Mouse (Mus musculus): ENCODE data around the gene Wnt2b. TPM values are rescaled to one million over a fixed set of nuclear protein-coding genes. Genes with fewer than 3 reads are reported as not detected.

The Wnt2b gene
- polyA plus RNA-seq, 1 experiment = not detected

DNA sequence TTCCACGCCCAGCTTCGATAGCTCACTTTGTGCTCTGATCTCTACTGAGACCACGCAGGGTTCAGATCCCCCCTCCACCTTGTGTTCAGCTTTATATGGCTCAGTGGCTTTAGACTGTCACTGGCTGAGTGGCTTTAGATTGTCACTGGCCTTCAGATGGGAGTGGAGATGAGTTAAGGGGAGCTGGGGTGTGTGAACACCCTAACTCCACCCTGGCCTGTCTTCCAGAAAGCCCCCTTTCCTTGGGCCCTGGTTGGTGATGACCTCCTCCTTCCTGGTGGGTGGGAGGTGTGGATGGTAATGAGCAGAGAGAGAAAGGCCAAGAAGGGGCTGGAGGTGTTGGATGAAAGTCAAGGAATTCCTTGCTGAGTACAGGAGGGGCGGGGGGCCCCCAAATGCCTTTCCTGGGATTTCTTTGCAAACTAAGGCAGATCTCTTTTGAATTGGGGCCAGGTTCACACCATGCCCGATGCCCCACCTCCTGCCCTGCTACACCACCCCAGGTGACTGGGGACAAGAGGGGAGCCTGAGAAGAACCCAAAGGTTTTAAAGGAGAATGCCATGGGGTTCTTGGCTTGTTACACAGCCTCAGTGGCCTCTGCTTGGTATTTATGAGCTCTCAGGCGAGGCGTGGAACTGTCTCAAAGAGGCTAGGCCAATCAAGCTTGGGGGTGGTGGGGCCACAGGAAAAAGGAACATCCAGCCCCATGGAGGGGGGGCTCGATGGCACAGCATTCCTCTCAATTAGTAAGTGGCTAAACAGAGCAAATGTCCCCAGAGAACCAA lies 3.5 kb upstream of the Wnt2b start:
- Histone ChIP-seq H3K4me1 (ENCODE audit: control insufficient read depth, insufficient read depth, low read length) (peaks cover 9% of the 10 kb centered on the region), H3K27ac (ENCODE audit: insufficient read depth, low read depth, low read length) (no peak overlapping the region), H3K4me3 (ENCODE audit: insufficient read depth, low read length) (no peak overlapping the region)
- TF ChIP-seq CTCF (IDR thresholded peaks at IDR 0.05; ENCODE audit: low read depth, low read length) = no peak
- TF ChIP-seq POLR2A (IDR thresholded peaks at IDR 0.05; ENCODE audit: borderline replicate concordance, low read depth, low read length) = no peak

DNA sequence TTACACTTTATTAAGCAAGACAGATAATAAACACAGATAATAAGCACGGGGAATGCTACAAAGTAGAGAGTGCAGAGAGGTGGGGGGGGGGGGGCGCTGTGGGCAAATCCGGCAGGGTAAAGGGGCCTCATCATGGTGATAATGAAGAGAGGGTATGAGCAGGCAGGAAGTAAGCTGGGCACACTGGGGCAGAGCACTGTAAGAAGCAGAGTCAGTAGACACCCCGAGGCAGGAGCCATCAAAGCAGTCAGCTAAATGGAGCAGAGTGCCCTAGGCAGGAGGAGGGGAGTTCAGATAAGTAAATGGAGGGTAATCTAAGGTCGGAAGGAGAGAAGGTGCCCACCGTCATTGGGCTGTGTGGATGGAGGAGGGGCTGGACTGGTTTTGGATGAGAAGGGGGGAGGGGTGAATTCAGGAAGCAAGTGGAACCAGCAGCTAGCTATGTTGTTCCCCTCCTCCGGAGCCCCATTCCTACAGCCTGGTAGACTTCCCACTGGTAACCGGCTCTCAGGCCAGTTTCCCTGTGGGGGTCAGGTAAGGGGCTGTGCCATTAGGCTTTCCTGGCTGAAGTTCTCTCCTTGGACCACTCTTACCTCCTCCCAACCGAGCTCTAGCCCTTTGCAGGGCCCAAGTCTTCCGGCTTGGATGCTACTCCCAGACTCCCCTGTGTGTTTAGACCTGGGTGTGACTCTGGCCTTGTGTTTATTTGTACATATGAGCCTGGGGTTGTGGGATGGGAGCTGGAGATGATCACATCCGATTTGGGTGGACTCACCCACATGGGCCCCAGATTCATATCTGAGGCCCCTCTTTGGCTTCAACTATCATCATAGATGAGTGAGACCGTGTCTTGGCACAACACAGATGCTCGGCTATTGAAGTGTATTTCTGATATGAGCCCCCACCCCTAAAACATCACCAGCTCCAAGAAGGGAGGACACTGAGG lies 1.9 kb upstream of the Wnt2b start:
- Histone ChIP-seq H3K4me3 (ENCODE audit: insufficient read depth, low read length) (no peak overlapping the region), H3K27ac (ENCODE audit: insufficient read depth, low read depth, low read length) (no peak overlapping the region), H3K4me1 (ENCODE audit: control insufficient read depth, insufficient read depth, low read length) (peaks cover 9% of the 10 kb centered on the region)
- TF ChIP-seq CTCF (IDR thresholded peaks at IDR 0.05; ENCODE audit: low read depth, low read length) = no peak
- TF ChIP-seq POLR2A (IDR thresholded peaks at IDR 0.05; ENCODE audit: borderline replicate concordance, low read depth, low read length) = no peak

DNA sequence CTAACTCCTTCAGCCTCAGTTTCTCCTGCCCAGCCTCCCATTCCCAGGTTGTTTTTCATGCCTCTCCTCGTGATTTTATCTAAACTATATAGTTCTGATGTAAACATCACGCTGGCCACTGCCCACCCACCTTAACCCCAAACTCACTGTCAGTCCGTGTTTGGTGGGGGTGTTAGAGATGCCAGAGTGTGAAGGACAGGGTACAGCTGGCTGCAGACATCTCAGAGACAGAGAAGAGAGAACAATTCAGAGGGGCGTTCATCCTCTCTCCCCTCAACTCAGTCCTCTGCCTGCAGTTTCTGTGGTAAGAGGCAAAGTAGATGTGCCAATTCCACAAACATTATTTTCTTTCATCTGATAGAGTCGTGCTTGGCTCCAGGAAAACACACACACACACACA lies 1.1 kb upstream of the Wnt2b start:
- H3K27ac ChIP-seq (ENCODE audit: insufficient read depth, low read depth, low read length) = no peak overlapping the region
- H3K4me1 ChIP-seq (ENCODE audit: control insufficient read depth, insufficient read depth, low read length) = peaks cover 9% of the 10 kb centered on the region
- H3K4me3 ChIP-seq (ENCODE audit: insufficient read depth, low read length) = no peak overlapping the region
- no peak for TF ChIP-seq POLR2A (IDR thresholded peaks at IDR 0.05; ENCODE audit: borderline replicate concordance, low read depth, low read length)
- TF ChIP-seq CTCF (IDR thresholded peaks at IDR 0.05; ENCODE audit: low read depth, low read length) = no peak

DNA sequence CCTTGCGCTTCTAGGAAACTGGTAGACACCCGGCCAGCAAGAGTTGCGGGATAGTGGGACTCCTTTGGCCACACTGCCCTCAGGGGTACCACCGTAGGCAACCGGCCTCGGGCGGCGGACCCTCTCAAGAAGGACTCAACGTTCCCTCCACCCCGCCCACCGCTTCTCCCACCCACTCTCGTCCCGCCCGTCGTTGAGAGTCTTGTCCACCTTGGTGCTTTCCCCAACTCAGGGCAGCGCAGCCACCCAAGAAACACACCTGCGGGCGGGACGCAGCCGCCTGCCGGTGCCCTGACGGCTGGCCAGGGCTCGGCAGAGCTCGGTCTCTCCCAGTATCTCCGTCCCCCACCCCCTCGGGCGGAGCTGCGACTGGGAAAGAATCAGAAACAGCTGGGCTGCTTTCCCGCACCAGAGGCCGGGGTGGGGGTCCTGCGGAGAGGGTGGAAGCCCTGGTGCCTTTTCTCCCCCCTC lies 455 bp upstream of the Wnt2b start:
- H3K4me3 ChIP-seq (ENCODE audit: insufficient read depth, low read length) = peak overlapping the region; percentile 46
- H3K4me1 ChIP-seq (ENCODE audit: control insufficient read depth, insufficient read depth, low read length) = peaks cover 9% of the 10 kb centered on the region
- TF ChIP-seq CTCF (IDR thresholded peaks at IDR 0.05; ENCODE audit: low read depth, low read length) (no peak), POLR2A (IDR thresholded peaks at IDR 0.05; ENCODE audit: borderline replicate concordance, low read depth, low read length) (no peak)
- H3K27ac ChIP-seq (ENCODE audit: insufficient read depth, low read depth, low read length) = no peak overlapping the region

DNA sequence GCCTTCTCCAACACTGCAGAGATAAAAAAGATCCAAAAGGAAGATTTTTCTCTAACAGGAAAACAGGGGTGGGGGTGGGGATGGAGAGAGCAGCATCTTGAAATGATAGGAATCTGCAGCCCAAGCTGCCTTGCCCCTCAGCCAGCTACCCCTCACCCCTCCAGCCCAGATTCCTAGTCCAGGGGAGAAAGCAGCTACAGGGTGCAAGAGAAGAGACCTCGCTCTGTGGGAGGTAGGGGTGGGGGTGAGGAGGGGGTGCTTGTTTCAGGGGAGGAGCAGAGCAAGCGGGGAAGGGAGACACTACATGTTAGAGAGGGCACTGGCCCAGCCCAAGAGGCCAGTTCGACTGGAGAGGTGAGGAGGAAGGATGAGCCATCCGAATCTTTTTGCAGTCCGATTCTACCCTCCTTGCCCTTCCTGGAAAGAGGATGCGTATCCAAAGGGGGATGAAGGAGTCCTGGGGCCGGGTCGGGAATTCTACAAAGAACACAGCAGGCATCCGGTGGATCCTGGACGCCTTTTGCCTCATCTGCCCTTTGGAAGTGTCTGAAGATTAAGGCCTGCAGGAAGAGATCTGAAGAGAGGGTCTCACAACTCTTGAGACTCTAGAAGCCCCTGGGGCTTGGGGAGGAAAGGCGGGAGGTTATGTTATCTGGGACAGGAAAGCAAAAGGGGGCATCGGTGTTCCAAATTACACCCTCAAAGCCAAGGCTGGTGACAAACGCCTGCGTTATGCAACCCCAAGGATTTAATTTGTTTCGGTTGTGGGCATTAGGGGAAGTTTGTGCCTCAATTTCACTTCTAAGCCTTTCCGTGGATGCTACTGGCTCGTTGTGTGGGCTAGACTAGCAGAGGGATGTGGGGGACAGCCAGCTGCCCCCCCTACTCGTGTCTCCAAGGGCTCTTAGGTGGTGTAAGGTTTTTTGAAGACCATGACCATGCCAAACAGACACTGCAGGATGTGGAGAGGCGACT lies 1.4 kb downstream of the Wnt2b start:
- no peak for TF ChIP-seq POLR2A (IDR thresholded peaks at IDR 0.05; ENCODE audit: borderline replicate concordance, low read depth, low read length)
- no peak for TF ChIP-seq CTCF (IDR thresholded peaks at IDR 0.05; ENCODE audit: low read depth, low read length)
- Histone ChIP-seq H3K27ac (ENCODE audit: insufficient read depth, low read depth, low read length) (no peak overlapping the region), H3K4me3 (ENCODE audit: insufficient read depth, low read length) (peak overlapping the region; percentile 1; the same call in 1 of the 2 replicates), H3K4me1 (ENCODE audit: control insufficient read depth, insufficient read depth, low read length) (peaks cover 9% of the 10 kb centered on the region)

DNA sequence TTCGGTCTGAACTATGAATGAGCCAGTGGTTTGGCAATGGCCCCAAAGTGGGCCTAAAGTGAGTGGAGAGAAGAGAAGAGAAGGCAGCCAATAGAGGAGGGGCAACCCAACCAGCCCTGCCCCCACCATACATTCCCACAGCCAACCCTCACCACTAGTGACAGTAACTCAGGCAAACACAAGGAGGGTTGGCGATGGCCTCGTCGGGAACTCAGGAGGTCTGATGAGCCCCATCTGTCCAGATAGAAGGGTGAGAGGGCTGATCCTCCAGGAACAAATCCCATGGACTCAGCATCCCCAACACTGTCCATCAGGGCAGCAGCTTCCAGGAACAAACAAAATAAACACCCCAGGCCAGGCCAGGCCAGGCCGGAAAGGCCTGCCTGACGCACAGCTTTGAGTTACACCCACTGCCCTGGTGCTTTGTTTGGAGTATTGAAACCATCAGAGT lies 5.6 kb downstream of the Wnt2b start:
- H3K27ac ChIP-seq (ENCODE audit: insufficient read depth, low read depth, low read length) = no peak overlapping the region
- 0 out of 2 replicates have a peak, but pooled peaks cover under 1% of the 10 kb centered on the region for H3K4me1 ChIP-seq (ENCODE audit: control insufficient read depth, insufficient read depth, low read length)
- TF ChIP-seq POLR2A (IDR thresholded peaks at IDR 0.05; ENCODE audit: borderline replicate concordance, low read depth, low read length) = no peak
- H3K4me3 ChIP-seq (ENCODE audit: insufficient read depth, low read length) = no peak overlapping the region

DNA sequence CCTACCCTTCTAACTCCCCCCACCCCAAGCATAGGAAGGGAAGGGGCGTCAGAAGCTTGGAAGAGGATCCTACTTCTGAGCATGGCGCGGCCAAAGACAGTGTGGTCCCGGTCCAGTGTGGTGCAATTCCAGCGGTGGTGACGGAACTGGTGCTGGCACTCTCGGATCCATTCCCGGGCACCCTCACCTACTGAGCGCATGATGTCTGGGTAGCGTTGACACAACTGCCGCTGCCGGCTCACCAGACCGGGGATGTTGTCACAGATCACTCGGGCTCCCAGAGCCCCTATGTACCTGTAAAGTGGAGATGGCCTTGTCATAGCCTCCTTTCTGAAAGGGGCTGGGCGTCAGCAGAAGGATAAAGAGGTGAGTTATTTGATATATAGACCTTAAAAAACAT lies 7.2 kb downstream of the Wnt2b start:
- no peak overlapping the region for H3K27ac ChIP-seq (ENCODE audit: insufficient read depth, low read depth, low read length)
- no peaks in the 10 kb centered on the region for H3K4me1 ChIP-seq (ENCODE audit: control insufficient read depth, insufficient read depth, low read length)
- no peak overlapping the region for H3K4me3 ChIP-seq (ENCODE audit: insufficient read depth, low read length)
- no peak for TF ChIP-seq CTCF (IDR thresholded peaks at IDR 0.05; ENCODE audit: low read depth, low read length)
- TF ChIP-seq POLR2A (IDR thresholded peaks at IDR 0.05; ENCODE audit: borderline replicate concordance, low read depth, low read length) = no peak

DNA sequence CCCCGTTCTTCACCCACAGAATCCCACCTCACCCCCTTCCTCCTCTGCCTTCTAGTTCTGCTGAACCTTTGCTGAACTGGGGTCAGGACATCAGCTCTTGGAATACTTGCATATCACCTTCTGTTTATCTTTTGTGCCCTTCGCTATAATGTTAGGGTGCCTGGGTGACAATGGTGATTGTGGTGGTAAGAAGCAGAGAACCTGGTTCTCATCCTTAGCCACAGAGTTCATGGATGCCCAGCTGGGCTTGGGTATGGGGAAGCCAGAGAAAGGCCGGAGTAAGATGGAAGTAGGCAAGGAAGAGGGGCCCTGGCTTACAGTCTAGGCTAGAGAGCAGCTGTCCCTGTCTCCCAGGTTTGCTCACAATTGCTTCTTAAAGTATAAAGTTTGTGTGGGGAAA lies 7.6 kb downstream of the Wnt2b start:
- no peak overlapping the region for H3K27ac ChIP-seq (ENCODE audit: insufficient read depth, low read depth, low read length)
- no peak overlapping the region for H3K4me3 ChIP-seq (ENCODE audit: insufficient read depth, low read length)
- no peaks in the 10 kb centered on the region for H3K4me1 ChIP-seq (ENCODE audit: control insufficient read depth, insufficient read depth, low read length)
- TF ChIP-seq POLR2A (IDR thresholded peaks at IDR 0.05; ENCODE audit: borderline replicate concordance, low read depth, low read length) = no peak
- no peak for TF ChIP-seq CTCF (IDR thresholded peaks at IDR 0.05; ENCODE audit: low read depth, low read length)
